Mouse (Mus musculus) limb, embryonic 10.5 days (tissue): ENCODE measurements around the gene Tnfrsf19. TPM values are rescaled to one million over a fixed set of nuclear protein-coding genes. Genes with fewer than 3 reads are reported as not detected.

Experiments used
- DNase-seq: peaks from one replicate; pipeline ENCODE4 v3.0.0-alpha.2; 2017; ENCODE audit warnings: low spot score
- H3K27ac ChIP-seq: fragments of 300-500 bp; sonication (generic); 2 replicates; pipeline ENCODE4 v1.5.1; 2016; ENCODE audit warnings: mild to moderate bottlenecking
- H3K27me3 ChIP-seq: fragments of 300-500 bp; sonication (generic); 2 replicates; pipeline ENCODE4 v1.6.1; 2016; ENCODE audit warnings: low read depth, mild to moderate bottlenecking; ENCODE audit not compliant: poor library complexity, severe bottlenecking
- H3K36me3 ChIP-seq: fragments of 300-500 bp; sonication (generic); 2 replicates; pipeline ENCODE4 v1.6.1; 2016; ENCODE audit warnings: mild to moderate bottlenecking, moderate library complexity
- H3K4me1 ChIP-seq: fragments of 300-500 bp; sonication (generic); 2 replicates; pipeline ENCODE4 v1.6.1; 2016
- H3K4me3 ChIP-seq: fragments of 300-500 bp; sonication (generic); 2 replicates; pipeline ENCODE4 v1.5.1; 2016; ENCODE audit warnings: mild to moderate bottlenecking, moderate library complexity
- H3K9me3 ChIP-seq: fragments of 300-500 bp; sonication (generic); replicated peaks from 2 replicates; pipeline ENCODE4 v1.6.1; 2016; ENCODE audit warnings: mild to moderate bottlenecking
- WGBS: fragments of 180-500 bp; shearing (Covaris S2); methylation state at CpG from one replicate; pipeline ENCODE4 v1.1.7; 2016; 5-methylcytosine and 5-hydroxymethylcytosine counted together
- polyA plus RNA-seq: library from polyadenylated mRNA; unstranded; fragments of >200 nt; fragmentation: Nextera tagmentation; extraction: Ambion mirVana; gene quantifications from 2 replicates; pipeline ENCODE4 v1.2.1, GENCODE M21; 2016

Gene Tnfrsf19
- polyA plus RNA-seq, 1 experiment from 2014 or later = 26.7 TPM

DNA sequence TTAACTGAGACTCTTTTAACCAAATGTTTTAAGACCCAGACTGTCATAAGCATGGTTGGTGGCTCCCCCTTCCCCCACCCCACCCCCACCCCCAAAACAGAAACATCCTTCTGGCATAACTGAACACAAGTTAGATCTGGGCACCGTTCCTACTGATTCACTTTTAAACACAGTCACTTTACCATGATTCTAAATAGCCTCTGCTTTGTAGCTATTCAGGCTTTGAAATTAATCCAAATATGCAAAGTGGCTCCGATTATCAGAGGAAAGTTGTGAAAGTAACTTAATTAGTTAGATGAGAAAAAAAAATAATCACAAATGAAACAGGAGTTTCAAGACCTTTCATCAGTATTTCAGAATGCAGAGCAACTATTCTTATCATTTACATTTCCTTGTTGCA, 2.0 kb downstream of the Tnfrsf19 start:
- H3K4me1 ChIP-seq = peaks cover 47% of the 10 kb centered on the region
- peak overlapping the region; percentile 90 for H3K27ac ChIP-seq
- peaks cover 19% of the 10 kb centered on the region; the same call in 1 of the 2 replicates for H3K27me3 ChIP-seq
- H3K9me3 ChIP-seq = no peaks in the 10 kb centered on the region
- H3K4me3 ChIP-seq = peak overlapping the region; percentile 57
- DNase-seq = no peak
- 17% methylated on average over 2 of the region's 2 CpGs for WGBS
- H3K36me3 ChIP-seq = no peaks in the 10 kb centered on the region

DNA sequence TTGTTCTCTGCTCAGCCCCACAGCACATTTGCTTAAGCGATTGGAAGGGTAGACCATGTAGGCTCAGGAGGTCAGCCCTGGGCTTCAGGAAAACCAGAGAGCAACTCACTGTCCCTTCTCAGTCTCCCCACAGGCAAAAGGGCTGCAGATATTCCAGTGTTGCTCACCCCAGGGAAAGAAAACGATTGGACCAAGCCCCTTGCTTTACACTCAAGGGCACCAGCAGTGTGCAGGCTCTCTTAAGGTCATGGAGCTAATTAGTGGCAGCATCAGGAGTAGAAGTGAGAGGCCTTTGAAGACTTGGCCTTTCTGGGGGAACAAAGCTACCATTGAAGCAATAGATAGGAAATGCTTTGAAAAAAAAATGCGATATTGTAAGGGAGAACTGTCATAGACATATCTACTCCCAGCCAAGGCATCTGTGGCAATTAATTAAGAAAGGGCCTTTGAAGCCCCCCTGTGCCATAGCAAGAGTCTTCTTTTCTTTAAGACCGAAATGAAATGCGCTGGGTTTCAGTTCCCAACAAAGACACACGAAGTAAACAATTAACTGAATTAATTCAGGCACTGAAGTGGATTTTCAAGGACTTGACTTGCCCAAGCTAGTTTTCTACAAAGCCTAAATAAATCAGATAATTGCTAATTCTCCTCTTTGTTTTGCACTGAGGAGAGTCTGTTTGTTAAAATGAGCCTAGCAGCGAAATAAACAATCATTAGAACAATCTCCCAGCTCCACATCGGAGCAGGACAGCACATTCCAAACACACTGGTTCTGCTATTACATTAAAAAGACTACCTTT, 2.6 kb downstream of the Tnfrsf19 start:
- Histone ChIP-seq H3K9me3 (no peaks in the 10 kb centered on the region), H3K27me3 (peaks cover 19% of the 10 kb centered on the region; the same call in 1 of the 2 replicates), H3K27ac (peak overlapping the region; percentile 78), H3K36me3 (no peaks in the 10 kb centered on the region), H3K4me3 (peak overlapping the region; percentile 57), H3K4me1 (peaks cover 47% of the 10 kb centered on the region)
- 6% methylated on average over 8 of the region's 8 CpGs for WGBS
- DNase-seq = peak; percentile 47

DNA sequence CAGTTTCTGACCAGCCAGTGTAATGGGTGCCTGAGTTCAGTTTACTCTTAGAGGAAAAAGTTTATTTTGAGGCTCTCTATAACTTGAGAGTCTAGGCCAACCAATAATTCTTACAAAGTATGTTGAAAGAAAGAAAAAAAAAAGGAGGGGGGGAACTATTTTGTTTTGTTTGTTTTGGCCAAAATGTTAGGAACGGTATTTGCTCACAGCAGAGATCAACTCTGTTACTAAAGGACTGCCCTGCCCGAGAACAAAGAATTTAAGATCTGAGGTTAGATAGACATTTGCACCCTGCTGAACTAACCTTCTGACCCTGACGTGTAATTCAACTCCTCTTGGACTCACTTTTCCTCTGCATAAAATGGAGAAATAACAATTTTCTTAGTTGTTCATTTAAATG, 4.0 kb downstream of the Tnfrsf19 start:
- 17% methylated on average over 3 of the region's 3 CpGs for WGBS
- peaks cover 12% of the 10 kb centered on the region; the same call in 1 of the 2 replicates for H3K27me3 ChIP-seq
- no peak overlapping the region for H3K27ac ChIP-seq
- H3K36me3 ChIP-seq = no peaks in the 10 kb centered on the region
- DNase-seq = no peak
- H3K4me3 ChIP-seq = no peak overlapping the region
- H3K9me3 ChIP-seq = no peaks in the 10 kb centered on the region
- H3K4me1 ChIP-seq = peaks cover 51% of the 10 kb centered on the region

DNA sequence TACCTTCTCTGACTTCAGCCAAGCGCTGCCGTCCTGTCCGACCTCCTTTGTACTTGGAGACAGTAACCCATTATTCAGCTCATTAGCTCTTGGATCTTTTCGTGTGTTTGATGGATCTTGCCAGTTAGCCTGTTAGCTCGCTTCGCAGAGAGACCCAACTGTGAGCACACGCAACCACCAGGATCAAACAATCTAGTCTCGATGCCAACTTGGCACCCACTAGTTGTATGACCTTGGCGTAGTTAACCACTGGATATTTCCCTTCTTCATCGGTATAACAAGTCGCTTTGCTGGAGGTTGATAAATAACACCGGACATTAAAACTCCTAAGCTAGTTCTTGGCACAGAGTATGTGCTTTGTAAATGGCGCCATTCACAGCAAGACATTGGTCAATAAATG, 6.1 kb downstream of the Tnfrsf19 start:
- 83% methylated on average over 13 of the region's 13 CpGs for WGBS

DNA sequence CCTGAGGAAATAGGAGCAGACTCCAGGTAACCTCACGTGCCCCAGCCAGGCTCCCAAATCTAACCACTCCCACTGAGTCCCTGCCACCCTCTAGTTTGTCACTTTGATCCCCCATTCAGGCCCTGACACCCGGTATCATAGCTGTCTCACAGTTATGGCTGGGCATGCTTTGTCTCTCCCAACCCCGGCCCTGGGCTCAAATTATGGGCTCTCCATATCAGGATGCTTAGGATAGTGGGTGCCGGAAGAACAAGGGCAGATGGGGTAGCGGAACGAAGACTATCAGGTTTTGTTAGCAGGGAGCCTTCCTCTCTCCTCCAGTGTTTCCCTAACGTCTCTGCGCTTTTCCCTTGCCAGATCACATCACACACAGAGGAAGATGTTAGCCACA, 8.2 kb downstream of the Tnfrsf19 start:
- DNase-seq = no peak
- H3K27me3 ChIP-seq = 0 out of 2 replicates have a peak, but pooled peaks cover 4% of the 10 kb centered on the region
- WGBS = 26% methylated on average over 8 of the region's 8 CpGs
- peak overlapping the region; percentile 78 for H3K4me3 ChIP-seq
- H3K27ac ChIP-seq = peak overlapping the region; percentile 75
- peaks cover 18% of the 10 kb centered on the region for H3K4me1 ChIP-seq
- H3K9me3 ChIP-seq = no peaks in the 10 kb centered on the region
- no peaks in the 10 kb centered on the region for H3K36me3 ChIP-seq

More for the DNA sequence above, 6.1 kb downstream of the Tnfrsf19 start:
- Histone ChIP-seq H3K27ac (no peak overlapping the region), H3K4me1 (peaks cover 40% of the 10 kb centered on the region), H3K9me3 (no peaks in the 10 kb centered on the region), H3K36me3 (no peaks in the 10 kb centered on the region), H3K4me3 (no peak overlapping the region), H3K27me3 (0 out of 2 replicates have a peak, but pooled peaks cover 4% of the 10 kb centered on the region)
- no peak for DNase-seq

DNA sequence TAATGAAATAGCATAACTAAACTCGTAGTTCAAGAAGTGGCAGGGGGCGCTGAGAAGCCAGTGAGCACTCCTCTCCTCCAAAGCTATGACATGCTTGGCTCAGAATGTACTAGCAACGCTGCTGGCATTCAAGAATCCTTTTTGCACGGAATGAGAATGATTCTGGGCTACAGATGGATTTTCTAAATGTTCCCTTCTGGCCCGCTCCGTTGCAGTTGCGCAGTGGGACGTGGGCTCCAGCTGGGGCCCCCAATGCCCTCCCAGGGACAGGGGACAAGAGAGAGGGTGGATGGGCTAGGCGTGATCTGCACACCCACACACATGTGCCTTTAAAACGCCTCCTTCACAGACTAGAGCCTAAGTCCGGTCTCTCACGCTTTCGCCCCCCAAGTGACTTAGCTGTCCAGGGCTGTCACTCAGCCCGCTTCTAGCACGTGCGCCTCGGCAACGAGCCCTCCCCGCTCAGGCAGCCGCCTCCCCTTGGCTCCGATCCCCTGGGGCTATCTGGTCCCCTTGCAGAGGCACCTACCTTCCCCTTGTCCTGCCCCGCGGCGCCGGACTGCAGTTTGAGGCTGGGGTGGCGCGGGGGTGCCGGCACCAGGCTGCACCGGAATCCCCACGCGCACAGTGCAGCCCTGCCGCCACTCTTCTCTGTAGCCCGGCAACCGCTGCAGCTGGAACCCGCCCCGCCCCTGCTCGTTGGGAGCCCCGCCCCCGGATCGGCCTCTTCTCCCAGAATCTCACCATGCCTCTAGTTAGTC, 8.8 kb downstream of the Tnfrsf19 start:
- H3K27me3 ChIP-seq = 0 out of 2 replicates have a peak, but pooled peaks cover 4% of the 10 kb centered on the region
- WGBS = 2% methylated on average over 40 of the region's 40 CpGs
- H3K36me3 ChIP-seq = no peaks in the 10 kb centered on the region
- peak overlapping the region; percentile 75 for H3K27ac ChIP-seq
- H3K4me1 ChIP-seq = peaks cover 16% of the 10 kb centered on the region
- DNase-seq = peak; percentile 89
- H3K9me3 ChIP-seq = no peaks in the 10 kb centered on the region
- H3K4me3 ChIP-seq = peak overlapping the region; percentile 78

DNA sequence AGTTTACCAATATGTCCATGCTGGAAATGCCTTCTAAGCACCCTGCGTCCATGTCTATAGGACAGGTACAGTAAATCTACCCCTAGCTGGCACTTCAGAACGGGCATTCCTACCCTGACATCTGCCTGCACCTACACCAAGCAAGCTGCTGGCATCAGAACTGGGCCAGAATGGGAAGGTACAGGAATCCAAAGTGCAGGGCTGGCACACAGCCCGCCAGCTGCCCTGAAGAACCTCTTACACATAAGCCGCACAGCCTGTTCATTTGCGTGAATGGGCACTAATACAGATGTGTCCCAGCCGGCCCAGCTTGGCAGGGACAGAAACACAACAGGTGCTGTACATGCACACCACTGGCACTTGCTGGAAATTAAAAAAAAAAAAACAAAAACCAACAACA, 15.9 kb downstream of the Tnfrsf19 start:
- H3K36me3 ChIP-seq = no peaks in the 10 kb centered on the region

DNA sequence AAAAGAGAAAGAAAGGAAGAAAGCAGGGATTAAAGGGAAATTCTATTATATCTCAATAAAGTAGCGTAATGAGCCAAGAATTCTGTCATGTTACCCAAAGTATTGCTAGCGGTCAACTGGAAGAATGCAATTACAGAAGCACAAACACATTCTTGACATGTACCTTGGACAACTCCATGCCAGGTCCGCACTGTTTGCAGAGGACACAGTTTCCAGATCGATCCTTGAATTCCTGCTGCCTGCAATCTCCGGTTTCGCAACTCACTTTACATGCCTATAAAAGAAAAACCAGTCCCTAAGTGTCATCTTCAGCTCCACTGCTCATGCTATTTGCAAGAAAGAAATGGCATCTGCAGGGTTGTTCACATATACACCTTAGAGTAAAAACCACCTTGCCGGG, 22.3 kb downstream of the Tnfrsf19 start:
- 94% methylated on average over 7 of the region's 7 CpGs for WGBS
- Histone ChIP-seq H3K4me3 (no peak overlapping the region), H3K4me1 (no peaks in the 10 kb centered on the region), H3K27me3 (no peaks in the 10 kb centered on the region; the same call in 1 of the 2 replicates), H3K36me3 (peaks cover 30% of the 10 kb centered on the region), H3K9me3 (no peaks in the 10 kb centered on the region), H3K27ac (no peak overlapping the region)
- no peak for DNase-seq

More for the DNA sequence above, 15.9 kb downstream of the Tnfrsf19 start:
- Histone ChIP-seq H3K4me1 (peaks cover 7% of the 10 kb centered on the region; the same call in 1 of the 2 replicates), H3K27me3 (no peaks in the 10 kb centered on the region), H3K9me3 (no peaks in the 10 kb centered on the region), H3K4me3 (no peak overlapping the region), H3K27ac (no peak overlapping the region)
- no peak for DNase-seq
- 95% methylated on average over 6 of the region's 6 CpGs for WGBS

DNA sequence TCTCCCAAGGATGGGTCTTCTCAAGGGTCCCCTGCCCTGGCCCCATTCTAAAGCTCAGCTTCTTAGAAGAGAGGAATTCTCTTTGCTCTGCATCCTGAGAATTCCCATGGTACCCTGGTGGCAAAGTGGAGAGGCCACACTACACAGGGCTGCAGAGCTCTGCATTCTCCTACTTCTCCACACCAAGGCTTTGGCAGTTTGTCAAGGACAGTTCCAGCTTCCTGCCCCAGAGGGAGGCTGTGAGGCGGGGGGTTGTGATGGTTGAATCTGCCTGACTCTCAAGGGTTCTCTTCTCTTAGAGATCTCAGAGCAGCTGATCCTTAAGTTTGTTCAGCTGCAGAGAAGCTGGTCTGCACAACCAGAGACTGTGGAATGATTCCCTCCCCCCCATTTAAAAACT, 23.9 kb downstream of the Tnfrsf19 start:
- WGBS = 88% methylated on average over 1 of the region's 1 CpGs
- Histone ChIP-seq H3K4me3 (no peak overlapping the region), H3K4me1 (peaks cover 5% of the 10 kb centered on the region), H3K27me3 (peaks cover 9% of the 10 kb centered on the region; the same call in 1 of the 2 replicates), H3K27ac (no peak overlapping the region), H3K36me3 (peaks cover 30% of the 10 kb centered on the region), H3K9me3 (no peaks in the 10 kb centered on the region)
- DNase-seq = no peak

DNA sequence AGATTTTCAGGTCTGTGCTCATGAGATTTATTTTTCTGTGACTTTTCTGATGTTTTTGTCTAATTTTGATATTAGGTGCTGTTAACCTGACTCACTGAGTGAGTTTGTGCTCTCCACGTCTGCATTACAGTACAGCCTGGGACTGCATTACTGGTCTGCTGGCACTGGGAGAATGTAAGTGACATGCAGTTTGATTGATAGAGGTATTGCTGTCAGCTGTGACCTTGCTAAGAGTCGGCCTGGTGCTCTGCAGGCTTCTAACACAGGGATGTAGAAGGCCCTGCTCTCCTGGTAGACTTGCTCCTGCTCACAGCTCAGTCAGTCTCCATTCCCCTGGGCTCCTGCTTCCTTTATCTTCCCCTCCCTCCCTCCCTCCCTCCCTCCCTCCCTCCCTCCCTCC, 25.3 kb downstream of the Tnfrsf19 start:
- no peak for DNase-seq
- H3K27ac ChIP-seq = no peak overlapping the region
- H3K36me3 ChIP-seq = peaks cover 30% of the 10 kb centered on the region
- WGBS = 71% methylated on average over 2 of the region's 2 CpGs
- H3K27me3 ChIP-seq = peaks cover 19% of the 10 kb centered on the region; the same call in 1 of the 2 replicates
- H3K4me1 ChIP-seq = peaks cover 8% of the 10 kb centered on the region
- H3K4me3 ChIP-seq = no peak overlapping the region
- H3K9me3 ChIP-seq = no peaks in the 10 kb centered on the region

DNA sequence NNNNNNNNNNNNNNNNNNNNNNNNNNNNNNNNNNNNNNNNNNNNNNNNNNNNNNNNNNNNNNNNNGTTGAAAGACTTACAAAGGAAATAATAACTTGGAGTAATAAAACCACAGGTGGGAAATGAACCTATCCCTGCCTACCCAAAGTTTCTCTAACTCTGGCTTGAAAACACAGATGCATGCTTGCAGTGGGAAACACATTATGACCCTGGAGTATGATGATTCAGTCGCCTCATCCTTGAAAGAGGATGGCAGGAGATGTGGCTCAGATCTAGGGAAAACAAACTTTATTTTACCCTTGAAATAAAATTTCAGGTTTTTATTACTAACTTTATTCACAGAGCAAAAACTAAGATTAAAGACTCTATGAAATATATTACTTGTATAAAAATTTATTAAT, 26.4 kb downstream of the Tnfrsf19 start:
- peaks cover 27% of the 10 kb centered on the region; the same call in 1 of the 2 replicates for H3K27me3 ChIP-seq
- H3K9me3 ChIP-seq = no peaks in the 10 kb centered on the region
- peaks cover 30% of the 10 kb centered on the region for H3K36me3 ChIP-seq
- peaks cover 8% of the 10 kb centered on the region for H3K4me1 ChIP-seq
- H3K4me3 ChIP-seq = no peak overlapping the region
- no peak overlapping the region for H3K27ac ChIP-seq
- 92% methylated on average over 1 of the region's 1 CpGs for WGBS
- DNase-seq = no peak

DNA sequence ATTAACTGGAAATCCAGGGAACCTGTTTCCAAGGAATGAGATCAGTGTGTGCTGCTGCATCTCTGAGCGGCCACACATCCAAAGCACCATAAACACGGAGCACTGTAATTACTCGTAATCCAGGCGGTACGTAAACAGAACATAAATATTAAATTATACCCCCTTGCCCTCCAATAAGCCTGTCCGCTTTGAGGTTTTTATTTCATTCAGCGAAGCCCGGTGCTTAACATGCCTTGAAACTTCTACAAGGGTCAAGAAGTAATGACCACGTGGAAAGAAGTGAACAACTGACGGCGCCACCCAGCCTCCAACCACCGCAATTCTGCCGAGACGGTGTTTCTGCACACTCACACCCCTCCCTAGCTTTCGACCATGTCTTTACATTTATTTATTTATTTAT, 31.7 kb downstream of the Tnfrsf19 start:
- Histone ChIP-seq H3K36me3 (no peaks in the 10 kb centered on the region; the same call in 1 of the 2 replicates), H3K9me3 (no peaks in the 10 kb centered on the region), H3K27me3 (peaks cover 35% of the 10 kb centered on the region; the same call in 1 of the 2 replicates), H3K27ac (no peak overlapping the region), H3K4me1 (peaks cover 36% of the 10 kb centered on the region), H3K4me3 (no peak overlapping the region)
- DNase-seq = no peak
- WGBS = 40% methylated on average over 15 of the region's 15 CpGs
